Mouse (Mus musculus) midbrain, postnatal 0 days (tissue): ENCODE measurements at regions not wholly inside any gene's neighbourhood (a gene's known extent, or its start where the extent isn't known, plus 50 kb on each side); places are given as distances from the start of the nearest gene placed in this dataset.
A peak's percentile ranks its signal among the peaks of the same experiment; 100 is the strongest.

Experiments
- ATAC-seq: fragments of 200-750 bp; cut with Nextera tagmentation; 2 replicates; pipeline ENCODE4 v1.8.0; 2017; ENCODE audit warnings: moderate number of reproducible peaks, mild to moderate bottlenecking, moderate TSS enrichment, moderate library complexity; ENCODE audit not compliant: low FRiP score
- DNase-seq: peaks from one replicate; pipeline ENCODE4 v3.0.0-alpha.2; 2015; ENCODE audit warnings: low spot score
- H3K27ac ChIP-seq: fragments of 300-500 bp; sonication (generic); 2 replicates; pipeline ENCODE4 v1.5.1; 2014; ENCODE audit warnings: low read depth, mild to moderate bottlenecking, low read length, mixed read lengths
- H3K27me3 ChIP-seq: fragments of 300-500 bp; sonication (generic); 2 replicates; pipeline ENCODE4 v1.6.1; 2014; ENCODE audit warnings: low read length, control low read depth, mixed read lengths; ENCODE audit not compliant: insufficient read depth
- H3K36me3 ChIP-seq: fragments of 300-500 bp; sonication (generic); 2 replicates; pipeline ENCODE4 v1.6.1; 2014; ENCODE audit warnings: low read length, control low read depth, mixed read lengths; ENCODE audit not compliant: insufficient read depth
- H3K4me1 ChIP-seq: fragments of 300-500 bp; sonication (generic); 2 replicates; pipeline ENCODE4 v1.6.1; 2014; ENCODE audit warnings: mild to moderate bottlenecking, control low read depth, antibody characterized with exemption, low read length, mixed read lengths; ENCODE audit not compliant: insufficient read depth
- H3K4me2 ChIP-seq: fragments of 300-500 bp; sonication (generic); 2 replicates; pipeline ENCODE4 v1.6.1; 2014; ENCODE audit warnings: low read depth, mild to moderate bottlenecking, low read length, mixed read lengths; ENCODE audit not compliant: poor library complexity, severe bottlenecking
- H3K4me3 ChIP-seq: fragments of 300-500 bp; sonication (generic); 2 replicates; pipeline ENCODE4 v1.5.1; 2014; ENCODE audit warnings: low read depth, mild to moderate bottlenecking, low read length, moderate library complexity
- H3K9ac ChIP-seq: fragments of 300-500 bp; sonication (generic); replicated peaks from 2 replicates; pipeline ENCODE4 v1.6.1; 2014; ENCODE audit warnings: mild to moderate bottlenecking, low read length, moderate library complexity, mixed read lengths; ENCODE audit not compliant: poor library complexity, severe bottlenecking
- H3K9me3 ChIP-seq: fragments of 300-500 bp; sonication (generic); 2 replicates; pipeline ENCODE4 v1.6.1; 2016; ENCODE audit warnings: low read length, control low read depth
- CTCF ChIP-seq: IDR thresholded peaks from 2 replicates; pipeline ENCODE4 v1.5.1; 2016; ENCODE audit warnings: antibody characterized with exemption, mild to moderate bottlenecking
- WGBS: fragments of 180-500 bp; shearing (Covaris S2); extraction: QIAGEN DNeasy Blood & Tissue Kit; methylation state at CpG from one replicate; pipeline ENCODE4 v1.1.7; 2014; 5-methylcytosine and 5-hydroxymethylcytosine counted together

GRCm38 (mm10) chr10:126664408-126665083 is 236.6 kb downstream of the Atp23 start:
- no peaks in the 10 kb centered on the region for H3K9me3 ChIP-seq
- H3K4me2 ChIP-seq, result no peak overlapping the region
- no peak overlapping the region for H3K4me3 ChIP-seq
- no peak overlapping the region for H3K9ac ChIP-seq
- no peaks in the 10 kb centered on the region for H3K36me3 ChIP-seq
- no peak overlapping the region for H3K27ac ChIP-seq
- WGBS, result 66% methylated on average over 13 of the region's 13 CpGs
- ATAC-seq, result no peak
- peak; percentile 59 for DNase-seq
- H3K27me3 ChIP-seq, result no peaks in the 10 kb centered on the region
- no peaks in the 10 kb centered on the region for H3K4me1 ChIP-seq
- TF ChIP-seq CTCF, result no peak

GRCm38 (mm10) chr10:126663461-126664013 is 237.6 kb downstream of the Atp23 start:
- TF ChIP-seq CTCF, result peak; percentile 74
- Histone ChIP-seq H3K4me3 (no peak overlapping the region), H3K27ac (no peak overlapping the region), H3K4me2 (no peak overlapping the region), H3K27me3 (no peaks in the 10 kb centered on the region), H3K4me1 (no peaks in the 10 kb centered on the region), H3K9me3 (no peaks in the 10 kb centered on the region), H3K36me3 (no peaks in the 10 kb centered on the region), H3K9ac (no peak overlapping the region)
- 78% methylated on average over 15 of the region's 15 CpGs for WGBS
- DNase-seq, result no peak
- no peak for ATAC-seq

- no peak overlapping the region for H3K9ac ChIP-seq
- no peak overlapping the region for H3K4me2 ChIP-seq
- H3K9me3 ChIP-seq, result no peaks in the 10 kb centered on the region
- H3K4me3 ChIP-seq, result no peak overlapping the region
- ATAC-seq (no peak), DNase-seq (no peak)
- WGBS, result 93% methylated on average over 6 of the region's 6 CpGs
- no peak for TF ChIP-seq CTCF
- no peaks in the 10 kb centered on the region for H3K27me3 ChIP-seq
- no peaks in the 10 kb centered on the region for H3K4me1 ChIP-seq
- H3K27ac ChIP-seq, result no peak overlapping the region
- H3K36me3 ChIP-seq, result no peaks in the 10 kb centered on the region
Measured at GRCm38 (mm10) chr10:126662765-126663164, 238.4 kb downstream of the Atp23 start.

- Histone ChIP-seq H3K27ac (no peak overlapping the region), H3K9me3 (no peaks in the 10 kb centered on the region), H3K9ac (no peak overlapping the region), H3K4me3 (no peak overlapping the region), H3K4me2 (no peak overlapping the region), H3K4me1 (no peaks in the 10 kb centered on the region), H3K36me3 (no peaks in the 10 kb centered on the region), H3K27me3 (no peaks in the 10 kb centered on the region)
- ATAC-seq (no peak), DNase-seq (no peak)
- no peak for TF ChIP-seq CTCF
- 64% methylated on average over 5 of the region's 5 CpGs for WGBS
Measured at GRCm38 (mm10) chr10:126661095-126661615, 240.0 kb downstream of the Atp23 start.

- H3K4me1 ChIP-seq, result no peaks in the 10 kb centered on the region
- WGBS, result 68% methylated on average over 9 of the region's 9 CpGs
- no peak for ATAC-seq
Measured at GRCm38 (mm10) chr10:126660024-126660423, 241.1 kb downstream of the Atp23 start.

GRCm38 (mm10) chr10:126652693-126653092 is 248.5 kb downstream of the Atp23 start:
- Histone ChIP-seq H3K4me1 (no peaks in the 10 kb centered on the region), H3K4me3 (no peak overlapping the region), H3K27me3 (no peaks in the 10 kb centered on the region), H3K9ac (no peak overlapping the region), H3K27ac (no peak overlapping the region), H3K4me2 (no peak overlapping the region), H3K36me3 (no peaks in the 10 kb centered on the region), H3K9me3 (no peaks in the 10 kb centered on the region)
- ATAC-seq (no peak), DNase-seq (no peak)
- TF ChIP-seq CTCF, result no peak
- WGBS, result 90% methylated on average over 3 of the region's 3 CpGs

More at GRCm38 (mm10) chr10:126660024-126660423, 241.1 kb downstream of the Atp23 start:
- Histone ChIP-seq H3K27me3 (no peaks in the 10 kb centered on the region), H3K9me3 (no peaks in the 10 kb centered on the region), H3K4me3 (no peak overlapping the region), H3K27ac (no peak overlapping the region), H3K9ac (no peak overlapping the region), H3K36me3 (no peaks in the 10 kb centered on the region), H3K4me2 (no peak overlapping the region)
- DNase-seq, result no peak
- TF ChIP-seq CTCF, result no peak
